Mouse (Mus musculus) myocyte (in vitro differentiated cells): ENCODE measurements around the gene Kcnh2. TPM values are rescaled to one million over a fixed set of nuclear protein-coding genes. Genes with fewer than 3 reads are reported as not detected.
A peak's percentile ranks its signal among the peaks of the same experiment; 100 is the strongest.

ENCODE experiments used
- H3K27me3 ChIP-seq: one replicate; pipeline ENCODE4 v1.6.1; 2011; ENCODE audit not compliant: control insufficient read depth, insufficient read depth, insufficient read length
- H3K36me3 ChIP-seq: one replicate; pipeline ENCODE4 v1.6.1; 2011; ENCODE audit not compliant: control insufficient read depth, insufficient read depth
- H3K4me2 ChIP-seq: one replicate; pipeline ENCODE4 v1.6.1; 2011; ENCODE audit warnings: low read depth, control low read depth
- H3K4me3 ChIP-seq: one replicate; pipeline ENCODE4 v1.5.1; 2011; ENCODE audit warnings: mild to moderate bottlenecking, control low read depth, moderate library complexity
- H3K79me2 ChIP-seq: one replicate; pipeline ENCODE4 v1.6.1; 2011; ENCODE audit not compliant: control insufficient read depth, insufficient read depth
- H3ac ChIP-seq: one replicate; pipeline ENCODE4 v1.6.1; 2011; ENCODE audit not compliant: control insufficient read depth, insufficient read length
- CEBPB ChIP-seq: IDR thresholded peaks from 2 replicates; pipeline ENCODE4 v1.6.1; 2011; ENCODE audit warnings: mild to moderate bottlenecking, moderate library complexity; ENCODE audit not compliant: poor library complexity, insufficient read depth, severe bottlenecking
- E2F4 ChIP-seq: IDR thresholded peaks from one replicate; pipeline ENCODE4 v1.6.1; 2011; ENCODE audit warnings: mild to moderate bottlenecking, control low read depth, moderate library complexity; ENCODE audit not compliant: insufficient read depth
- MAX ChIP-seq: IDR thresholded peaks from one replicate; pipeline ENCODE4 v1.6.1; 2011; ENCODE audit warnings: low read depth, mild to moderate bottlenecking, control low read depth
- MYOD1 ChIP-seq, 3 experiments: IDR thresholded peaks; one replicate each; pipeline ENCODE4 v1.6.1; 2011; ENCODE audit warnings: control low read depth in 2 of 3, low read depth in 2 of 3, mild to moderate bottlenecking in 2 of 3, moderate library complexity in 1 of 3; ENCODE audit not compliant: insufficient read length in 2 of 3, control insufficient read depth in 1 of 3
- MYOG ChIP-seq, 3 experiments: IDR thresholded peaks; one replicate each; pipeline ENCODE4 v1.6.1; 2011; ENCODE audit warnings: control low read depth in 2 of 3, low read depth in 2 of 3, mild to moderate bottlenecking in 2 of 3; ENCODE audit not compliant: insufficient read length in 2 of 3, control insufficient read depth in 1 of 3, insufficient read depth in 1 of 3
- POLR2A ChIP-seq: IDR thresholded peaks from one replicate; pipeline ENCODE4 v1.6.1; 2011; ENCODE audit warnings: low read depth, mild to moderate bottlenecking, control low read depth, moderate library complexity; ENCODE audit not compliant: insufficient read length
- POLR2AphosphoS2 ChIP-seq: IDR thresholded peaks from one replicate; pipeline ENCODE4 v1.6.1; 2011; ENCODE audit warnings: low read depth, control low read depth; ENCODE audit not compliant: insufficient read length
- REST ChIP-seq: IDR thresholded peaks from one replicate; pipeline ENCODE4 v1.6.1; 2011; ENCODE audit warnings: mild to moderate bottlenecking, control low read depth, moderate library complexity; ENCODE audit not compliant: insufficient read depth, insufficient read length
- SRF ChIP-seq: IDR thresholded peaks from one replicate; pipeline ENCODE4 v1.6.1; 2011; ENCODE audit warnings: low read depth; ENCODE audit not compliant: control insufficient read depth, insufficient read length
- TCF12 ChIP-seq: IDR thresholded peaks from one replicate; pipeline ENCODE4 v1.6.1; 2011; ENCODE audit warnings: mild to moderate bottlenecking, control low read depth; ENCODE audit not compliant: poor library complexity, insufficient read depth, severe bottlenecking
- TCF3 ChIP-seq: IDR thresholded peaks from one replicate; pipeline ENCODE4 v1.6.1; 2011; ENCODE audit warnings: low read depth, control low read depth; ENCODE audit not compliant: insufficient read length
- USF1 ChIP-seq: IDR thresholded peaks from one replicate; pipeline ENCODE4 v1.6.1; 2011; ENCODE audit warnings: low read depth, mild to moderate bottlenecking, control low read depth, moderate library complexity
- polyA plus RNA-seq: library from polyadenylated mRNA; unstranded; fragments of >200 nt; fragmentation: generic; extraction: Trizol; gene quantifications from one replicate; pipeline ENCODE4 v1.2.1, GENCODE M21; 2012; ENCODE audit warnings: missing spikeins

Gene Kcnh2
- polyA plus RNA-seq, 1 experiment: 10.3 TPM

DNA sequence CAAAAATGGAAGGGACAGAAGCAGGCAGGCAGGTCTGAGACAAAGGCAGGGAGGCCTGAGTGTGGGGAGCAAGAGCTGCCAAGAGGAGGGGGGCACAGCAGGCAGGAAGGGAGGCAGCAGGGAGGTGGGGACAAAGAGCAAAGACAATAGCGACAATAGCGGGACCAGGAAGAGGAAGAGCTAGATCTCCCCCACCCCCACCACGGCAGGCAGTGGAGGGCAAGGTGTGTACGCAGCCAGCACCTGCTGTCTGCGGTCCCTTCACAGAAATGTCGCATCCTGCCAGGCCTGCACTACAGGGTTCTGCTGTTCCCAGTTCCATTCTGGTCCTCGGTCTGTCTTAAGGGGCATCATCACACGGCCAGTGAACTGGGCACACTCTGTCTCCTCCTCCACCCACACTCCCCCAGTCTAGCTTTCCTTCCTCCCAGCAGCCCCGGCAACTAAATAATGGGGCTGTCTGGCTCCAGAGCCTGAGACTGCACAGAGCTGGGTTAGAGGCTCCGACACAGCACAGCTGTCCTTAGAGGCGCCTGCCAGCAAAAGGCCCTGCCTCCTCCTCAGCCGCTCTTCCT, 6.8 kb downstream of the Kcnh2 start:
- Histone ChIP-seq H3K27me3 (no peaks in the 10 kb centered on the region), H3K79me2 (no peaks in the 10 kb centered on the region), H3K36me3 (no peaks in the 10 kb centered on the region), H3K4me2 (no peak overlapping the region), H3ac (no peak overlapping the region), H3K4me3 (no peak overlapping the region)
- TF ChIP-seq TCF12 (no peak), MYOD1 (IDR thresholded peaks at IDR 0.05; ENCODE audit: control insufficient read depth in 1 of 3, insufficient read length in 2 of 3, low read depth in 2 of 3) (peak in 1 of 3 experiments; percentile 10), TCF3 (no peak)

DNA sequence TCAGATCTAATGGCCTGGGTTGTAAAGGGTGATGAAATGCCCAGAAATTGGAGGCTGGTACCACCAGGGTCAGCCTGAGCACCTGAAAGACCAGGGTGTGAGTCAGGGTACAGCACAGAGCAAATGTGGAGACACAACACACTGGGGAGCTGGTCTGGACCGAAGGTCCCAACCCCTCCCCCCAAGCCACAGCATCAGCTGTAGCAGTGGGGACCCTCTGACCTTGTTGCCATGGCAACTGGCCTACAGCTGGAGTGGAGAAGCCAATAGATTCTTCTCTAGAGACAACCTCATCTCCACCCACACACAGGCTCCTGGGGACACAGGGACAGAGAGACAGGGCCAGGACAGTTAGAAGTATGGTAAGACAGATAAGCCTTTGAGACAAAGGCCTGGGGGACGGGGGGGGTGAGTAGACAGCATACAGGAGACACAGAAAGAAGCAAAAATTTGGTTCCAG, 7.4 kb downstream of the Kcnh2 start:
- no peak overlapping the region for H3K4me3 ChIP-seq
- H3K4me2 ChIP-seq: peak overlapping the region; percentile 52
- H3K36me3 ChIP-seq: no peaks in the 10 kb centered on the region
- no peaks in the 10 kb centered on the region for H3K27me3 ChIP-seq
- no peaks in the 10 kb centered on the region for H3K79me2 ChIP-seq
- no peak overlapping the region for H3ac ChIP-seq
- TF ChIP-seq USF1 (no peak), TCF3 (no peak), CEBPB (peak; percentile 86), POLR2AphosphoS2 (no peak)

DNA sequence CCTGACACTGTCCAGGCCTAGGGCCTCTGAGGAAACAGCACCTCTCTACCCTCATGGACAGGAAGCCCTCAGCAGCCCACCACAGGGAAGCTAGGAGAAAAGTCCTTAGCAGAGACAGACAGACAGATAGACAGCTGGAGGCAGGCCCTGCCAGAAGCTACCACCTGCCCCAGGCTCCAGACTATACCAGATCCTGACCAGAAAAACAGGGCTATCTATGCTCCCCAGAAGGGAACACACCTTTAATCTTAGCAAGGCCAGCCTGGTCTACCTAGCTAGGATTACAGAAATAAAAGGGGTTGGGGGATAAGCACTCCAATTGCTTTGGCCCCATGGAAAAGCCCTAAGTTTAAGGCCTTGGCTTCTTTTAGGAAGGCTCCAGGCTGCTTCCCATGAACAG, 8.0 kb downstream of the Kcnh2 start:
- peak overlapping the region; percentile 52 for H3K4me2 ChIP-seq
- H3K79me2 ChIP-seq: no peaks in the 10 kb centered on the region
- H3K36me3 ChIP-seq: no peaks in the 10 kb centered on the region
- no peak overlapping the region for H3K4me3 ChIP-seq
- TF ChIP-seq USF1 (no peak), POLR2AphosphoS2 (no peak), E2F4 (no peak), MYOG (IDR thresholded peaks at IDR 0.05; ENCODE audit: control insufficient read depth in 1 of 3, insufficient read depth in 1 of 3, insufficient read length in 2 of 3, low read depth in 2 of 3) (no peak), TCF3 (no peak), TCF12 (no peak), MYOD1 (IDR thresholded peaks at IDR 0.05; ENCODE audit: control insufficient read depth in 1 of 3, insufficient read length in 2 of 3, low read depth in 2 of 3) (no peak), SRF (no peak), REST (no peak), MAX (no peak), POLR2A (no peak), CEBPB (no peak)
- no peak overlapping the region for H3ac ChIP-seq
- H3K27me3 ChIP-seq: no peaks in the 10 kb centered on the region

DNA sequence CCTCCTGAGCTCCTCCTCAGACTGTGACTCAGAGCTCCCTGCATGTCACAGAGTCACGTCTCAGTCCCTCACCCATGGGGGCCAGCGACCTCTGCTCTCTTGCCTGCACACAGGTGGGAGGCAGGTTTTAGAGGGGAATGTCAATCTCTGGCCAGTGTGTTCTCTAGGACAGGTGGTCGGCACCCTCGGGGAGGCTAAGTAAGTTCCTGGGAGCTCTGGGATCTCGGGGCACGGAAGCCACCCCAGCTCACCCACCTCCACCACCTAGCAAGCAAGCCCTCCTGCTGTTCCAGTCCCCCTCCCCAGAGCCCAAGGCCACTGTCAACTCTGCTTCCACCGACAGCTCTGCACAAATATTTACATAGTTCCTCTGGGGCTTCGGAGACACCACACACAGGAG, 8.4 kb downstream of the Kcnh2 start:
- Histone ChIP-seq H3K4me2 (peak overlapping the region; percentile 52), H3K36me3 (no peaks in the 10 kb centered on the region), H3K4me3 (no peak overlapping the region), H3K27me3 (no peaks in the 10 kb centered on the region), H3ac (no peak overlapping the region), H3K79me2 (no peaks in the 10 kb centered on the region)
- no peak for TF ChIP-seq MYOG (IDR thresholded peaks at IDR 0.05; ENCODE audit: control insufficient read depth in 1 of 3, insufficient read depth in 1 of 3, insufficient read length in 2 of 3, low read depth in 2 of 3)
- no peak for TF ChIP-seq TCF12
- no peak for TF ChIP-seq SRF
- no peak for TF ChIP-seq CEBPB
- no peak for TF ChIP-seq E2F4
- no peak for TF ChIP-seq REST
- TF ChIP-seq USF1: no peak
- TF ChIP-seq POLR2A: no peak
- no peak for TF ChIP-seq MYOD1 (IDR thresholded peaks at IDR 0.05; ENCODE audit: control insufficient read depth in 1 of 3, insufficient read length in 2 of 3, low read depth in 2 of 3)
- no peak for TF ChIP-seq MAX
- TF ChIP-seq POLR2AphosphoS2: no peak
- no peak for TF ChIP-seq TCF3

DNA sequence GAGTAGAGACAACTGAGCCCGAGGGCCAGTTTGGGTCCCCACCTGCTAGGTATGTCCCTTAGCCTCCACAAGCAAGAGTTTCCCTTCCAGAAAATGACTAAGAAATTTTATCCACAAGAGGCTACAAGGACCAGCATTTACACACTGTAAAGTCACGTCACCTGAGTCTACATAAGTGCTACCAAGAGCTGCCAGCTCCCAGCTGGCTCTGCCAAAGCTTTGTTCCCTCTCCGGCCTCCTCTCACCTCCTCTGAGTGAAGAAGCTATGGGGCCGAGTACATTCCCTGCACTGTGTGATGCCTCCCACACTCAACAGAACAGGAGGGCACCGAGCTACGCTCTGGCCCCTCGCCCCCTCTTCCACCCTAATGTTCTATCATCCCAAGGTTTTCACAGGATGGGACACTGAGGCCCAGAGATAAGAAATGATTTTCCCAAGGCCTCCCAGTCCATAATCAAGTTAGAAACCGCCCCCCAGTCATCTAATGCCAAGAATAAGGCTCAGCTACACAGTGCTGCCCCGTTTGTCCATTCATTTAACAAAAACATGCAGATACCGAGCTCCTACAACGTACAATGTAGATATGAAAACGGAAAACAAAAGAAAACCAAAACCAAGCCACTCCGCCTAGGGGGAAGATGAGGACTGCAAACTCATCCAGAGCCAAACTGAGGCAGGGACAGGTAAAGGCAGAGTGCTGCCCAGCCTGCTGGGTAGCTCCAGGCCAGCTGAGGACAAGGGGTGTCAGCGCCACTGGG, 9.0 kb downstream of the Kcnh2 start:
- no peak overlapping the region for H3K4me2 ChIP-seq
- no peaks in the 10 kb centered on the region for H3K27me3 ChIP-seq
- no peaks in the 10 kb centered on the region for H3K79me2 ChIP-seq
- H3K36me3 ChIP-seq: no peaks in the 10 kb centered on the region
- H3ac ChIP-seq: no peak overlapping the region
- TF ChIP-seq MYOD1 (IDR thresholded peaks at IDR 0.05; ENCODE audit: control insufficient read depth in 1 of 3, insufficient read length in 2 of 3, low read depth in 2 of 3) (no peak), TCF12 (no peak), SRF (no peak), REST (no peak), MYOG (IDR thresholded peaks at IDR 0.05; ENCODE audit: control insufficient read depth in 1 of 3, insufficient read depth in 1 of 3, insufficient read length in 2 of 3, low read depth in 2 of 3) (no peak), CEBPB (no peak), POLR2A (no peak), MAX (no peak), TCF3 (no peak)
- H3K4me3 ChIP-seq: no peak overlapping the region
